Mouse (Mus musculus) embryonic facial prominence, embryonic 10.5 days (tissue): ENCODE results near the gene Arap1. TPM values are rescaled to one million over a fixed set of nuclear protein-coding genes. Genes with fewer than 3 reads are reported as not detected.

ENCODE experiments used
- DNase-seq: peaks from one replicate; pipeline ENCODE4 v3.0.0-alpha.2; 2017; ENCODE audit warnings: low spot score
- H3K27ac ChIP-seq: fragments of 300-500 bp; sonication (generic); replicated peaks from 2 replicates; pipeline ENCODE4 v1.5.1; 2016; ENCODE audit warnings: mild to moderate bottlenecking
- H3K27me3 ChIP-seq: fragments of 300-500 bp; sonication (generic); replicated peaks from 2 replicates; pipeline ENCODE4 v1.6.1; 2016; ENCODE audit warnings: low read depth, mild to moderate bottlenecking; ENCODE audit not compliant: poor library complexity, severe bottlenecking
- H3K36me3 ChIP-seq: fragments of 300-500 bp; sonication (generic); replicated peaks from 2 replicates; pipeline ENCODE4 v1.6.1; 2016; ENCODE audit warnings: mild to moderate bottlenecking, moderate library complexity
- H3K4me1 ChIP-seq: fragments of 300-500 bp; sonication (generic); 2 replicates; pipeline ENCODE4 v1.6.1; 2016
- H3K4me3 ChIP-seq: fragments of 300-500 bp; sonication (generic); 2 replicates; pipeline ENCODE4 v1.5.1; 2016; ENCODE audit warnings: mild to moderate bottlenecking, moderate library complexity
- H3K9me3 ChIP-seq: fragments of 300-500 bp; sonication (generic); 2 replicates; pipeline ENCODE4 v1.6.1; 2016; ENCODE audit warnings: mild to moderate bottlenecking
- WGBS: fragments of 180-500 bp; shearing (Covaris S2); methylation state at CpG from one replicate; pipeline ENCODE4 v1.1.7; 2016; 5-methylcytosine and 5-hydroxymethylcytosine counted together
- polyA plus RNA-seq: library from polyadenylated mRNA; unstranded; fragments of >200 nt; fragmentation: Nextera tagmentation; extraction: Ambion mirVana; gene quantifications from 2 replicates; pipeline ENCODE4 v1.2.1, GENCODE M21; 2016

Arap1 gene
- polyA plus RNA-seq, 1 experiment from 2014 or later, result 15.4 TPM

- H3K4me1 ChIP-seq, result peaks cover 53% of the 10 kb centered on the region
- DNase-seq, result no peak
- no peak overlapping the region for H3K4me3 ChIP-seq
- no peaks in the 10 kb centered on the region for H3K9me3 ChIP-seq
- WGBS, result 74% methylated on average over 4 of the region's 4 CpGs
- no peaks in the 10 kb centered on the region for H3K36me3 ChIP-seq
- H3K27me3 ChIP-seq, result peaks cover 48% of the 10 kb centered on the region
- no peak overlapping the region for H3K27ac ChIP-seq
Measured at GRCm38 (mm10) chr7:101458278-101458781, 110.5 kb downstream of the Arap1 start.

GRCm38 (mm10) chr7:101459305-101459813, 111.5 kb downstream of the Arap1 start:
- WGBS, result 77% methylated on average over 9 of the region's 9 CpGs
- H3K27me3 ChIP-seq, result peaks cover 37% of the 10 kb centered on the region
- H3K4me3 ChIP-seq, result no peak overlapping the region
- H3K27ac ChIP-seq, result no peak overlapping the region
- H3K4me1 ChIP-seq, result peaks cover 50% of the 10 kb centered on the region
- no peaks in the 10 kb centered on the region for H3K9me3 ChIP-seq
- no peaks in the 10 kb centered on the region for H3K36me3 ChIP-seq
- no peak for DNase-seq

GRCm38 (mm10) chr7:101459923-101460607, 112.2 kb downstream of the Arap1 start:
- no peak overlapping the region for H3K27ac ChIP-seq
- no peak for DNase-seq
- no peaks in the 10 kb centered on the region for H3K36me3 ChIP-seq
- 60% methylated on average over 10 of the region's 10 CpGs for WGBS
- H3K9me3 ChIP-seq, result no peaks in the 10 kb centered on the region
- no peak overlapping the region for H3K4me3 ChIP-seq
- H3K27me3 ChIP-seq, result peaks cover 30% of the 10 kb centered on the region
- peaks cover 54% of the 10 kb centered on the region for H3K4me1 ChIP-seq

- Histone ChIP-seq H3K27me3 (peaks cover 25% of the 10 kb centered on the region), H3K27ac (no peak overlapping the region), H3K9me3 (no peaks in the 10 kb centered on the region), H3K4me3 (no peak overlapping the region), H3K36me3 (no peaks in the 10 kb centered on the region), H3K4me1 (peaks cover 57% of the 10 kb centered on the region)
- DNase-seq, result no peak
- 50% methylated on average over 10 of the region's 10 CpGs for WGBS
Measured at GRCm38 (mm10) chr7:101460608-101460957, 112.7 kb downstream of the Arap1 start.

- no peak for DNase-seq
- H3K4me3 ChIP-seq, result no peak overlapping the region
- H3K9me3 ChIP-seq, result no peaks in the 10 kb centered on the region
- no peak overlapping the region for H3K27ac ChIP-seq
- H3K27me3 ChIP-seq, result peaks cover 16% of the 10 kb centered on the region; the same call in 1 of the 2 replicates
- H3K36me3 ChIP-seq, result no peaks in the 10 kb centered on the region
- peaks cover 61% of the 10 kb centered on the region for H3K4me1 ChIP-seq
- WGBS, result 85% methylated on average over 11 of the region's 11 CpGs
Measured at GRCm38 (mm10) chr7:101461571-101461970, 113.7 kb downstream of the Arap1 start.

Other genes with a start within 250 kb of the Arap1 start
- gene Atg16l2, start 45.8 kb upstream of the Arap1 start, polyA plus RNA-seq, result 13.1 and 15.1 TPM in 2 replicates
- 12.3 and 15.4 TPM in 2 replicates for gene Stard10, start 31.0 kb upstream of the Arap1 start, polyA plus RNA-seq
- not detected in 2 replicates for gene Gm45837, start 62.8 kb downstream of the Arap1 start, polyA plus RNA-seq
- gene Pde2a, start 73.6 kb downstream of the Arap1 start, polyA plus RNA-seq, result 21.7 and 22.5 TPM in 2 replicates
- gene Art2b, start 237.5 kb downstream of the Arap1 start, polyA plus RNA-seq, result not detected in 2 replicates